Mouse (Mus musculus): Measurements from ENCODE around the gene Armc9.

The Armc9 gene

GRCm38 (mm10) chr1:86281781-86282536, 127.4 kb downstream of the Armc9 start:
- no peak for DNase-seq (ENCODE audit: low spot score in 2 of 2)

GRCm38 (mm10) chr1:86284101-86284500, 129.5 kb downstream of the Armc9 start:
- DNase-seq (ENCODE audit: low spot score in 2 of 2): no peak

GRCm38 (mm10) chr1:86285295-86285694, 130.7 kb downstream of the Armc9 start:
- DNase-seq (ENCODE audit: low spot score in 2 of 2): no peak

- DNase-seq (ENCODE audit: low spot score in 2 of 2): no peak
Observed at GRCm38 (mm10) chr1:86287473-86287872, 132.9 kb downstream of the Armc9 start.

- no peak for DNase-seq (ENCODE audit: low spot score in 2 of 2)
Observed at GRCm38 (mm10) chr1:86290452-86290851, 135.9 kb downstream of the Armc9 start.

GRCm38 (mm10) chr1:86293091-86293490, 138.5 kb downstream of the Armc9 start:
- DNase-seq (ENCODE audit: low spot score in 2 of 2): no peak

- DNase-seq (ENCODE audit: low spot score in 2 of 2): no peak
Observed at GRCm38 (mm10) chr1:86293868-86294267, 139.3 kb downstream of the Armc9 start.

- peak in 1 of 2 experiments; percentile 36 for DNase-seq (ENCODE audit: low spot score in 2 of 2)
Observed at GRCm38 (mm10) chr1:86294472-86294871, 139.9 kb downstream of the Armc9 start.

- DNase-seq (ENCODE audit: low spot score in 2 of 2): no peak
Observed at GRCm38 (mm10) chr1:86300093-86300492, 145.5 kb downstream of the Armc9 start.

- DNase-seq (ENCODE audit: low spot score in 2 of 2): no peak
Observed at GRCm38 (mm10) chr1:86300731-86301130, 146.2 kb downstream of the Armc9 start.

- DNase-seq (ENCODE audit: low spot score in 2 of 2): no peak
Observed at GRCm38 (mm10) chr1:86301221-86302091, 146.9 kb downstream of the Armc9 start.

GRCm38 (mm10) chr1:86302532-86302931, 148.0 kb downstream of the Armc9 start, which contains the start of gene B3gnt7:
Gene B3gnt7 (plus strand): TSS chr1:86302832.
- no peak for DNase-seq (ENCODE audit: low spot score in 2 of 2)

- peak in 1 of 2 experiments; percentile 46 for DNase-seq (ENCODE audit: low spot score in 2 of 2)
Observed at GRCm38 (mm10) chr1:86303063-86303872, 148.7 kb downstream of the Armc9 start.

GRCm38 (mm10) chr1:86303873-86304250, 149.3 kb downstream of the Armc9 start:
- DNase-seq (ENCODE audit: low spot score in 2 of 2): no peak

GRCm38 (mm10) chr1:86306686-86307085, 152.1 kb downstream of the Armc9 start:
- no peak for DNase-seq (ENCODE audit: low spot score in 2 of 2)

- DNase-seq (ENCODE audit: low spot score in 2 of 2): no peak
Observed at GRCm38 (mm10) chr1:86307177-86307762, 152.7 kb downstream of the Armc9 start.

- no peak for DNase-seq (ENCODE audit: low spot score in 2 of 2)
Observed at GRCm38 (mm10) chr1:86307871-86308641, 153.5 kb downstream of the Armc9 start.

- DNase-seq (ENCODE audit: low spot score in 2 of 2): no peak
Observed at GRCm38 (mm10) chr1:86309270-86309833, 154.8 kb downstream of the Armc9 start.

- no peak for DNase-seq (ENCODE audit: low spot score in 2 of 2)
Observed at GRCm38 (mm10) chr1:86310536-86311310, 156.1 kb downstream of the Armc9 start.
